Mouse (Mus musculus) thymus, adult 2 months (tissue): ENCODE results near the gene Fn1.

Source experiments
- CTCF ChIP-seq: fragments of 200-500 bp; IDR thresholded peaks from 2 replicates; pipeline ENCODE4 v1.5.1; 2012; ENCODE audit warnings: mild to moderate bottlenecking, control low read depth, low read length, moderate library complexity, borderline replicate concordance; ENCODE audit not compliant: control insufficient read depth, poor library complexity, insufficient read depth; ENCODE audit errors: extremely low read depth
- POLR2A ChIP-seq: fragments of 200-500 bp; IDR thresholded peaks from 2 replicates; pipeline ENCODE4 v1.6.1; 2012; ENCODE audit warnings: mild to moderate bottlenecking, low read length, control low read depth, moderate library complexity; ENCODE audit not compliant: control insufficient read depth, poor library complexity, insufficient read depth; ENCODE audit errors: extremely low read depth

- TF ChIP-seq POLR2A = no peak
- TF ChIP-seq CTCF = no peak
These were observed 2.3 kb downstream of the Fn1 start for GRCm38 (mm10) chr1:71650741-71651140.
